Mouse (Mus musculus): Measurements from ENCODE around the gene Dzip1. TPM values are rescaled to one million over a fixed set of nuclear protein-coding genes. Genes with fewer than 3 reads are reported as not detected.
A peak's percentile ranks its signal among the peaks of the same experiment; 100 is the strongest.

The Dzip1 gene
- polyA plus RNA-seq, 1 experiment, result 4.7 TPM

DNA sequence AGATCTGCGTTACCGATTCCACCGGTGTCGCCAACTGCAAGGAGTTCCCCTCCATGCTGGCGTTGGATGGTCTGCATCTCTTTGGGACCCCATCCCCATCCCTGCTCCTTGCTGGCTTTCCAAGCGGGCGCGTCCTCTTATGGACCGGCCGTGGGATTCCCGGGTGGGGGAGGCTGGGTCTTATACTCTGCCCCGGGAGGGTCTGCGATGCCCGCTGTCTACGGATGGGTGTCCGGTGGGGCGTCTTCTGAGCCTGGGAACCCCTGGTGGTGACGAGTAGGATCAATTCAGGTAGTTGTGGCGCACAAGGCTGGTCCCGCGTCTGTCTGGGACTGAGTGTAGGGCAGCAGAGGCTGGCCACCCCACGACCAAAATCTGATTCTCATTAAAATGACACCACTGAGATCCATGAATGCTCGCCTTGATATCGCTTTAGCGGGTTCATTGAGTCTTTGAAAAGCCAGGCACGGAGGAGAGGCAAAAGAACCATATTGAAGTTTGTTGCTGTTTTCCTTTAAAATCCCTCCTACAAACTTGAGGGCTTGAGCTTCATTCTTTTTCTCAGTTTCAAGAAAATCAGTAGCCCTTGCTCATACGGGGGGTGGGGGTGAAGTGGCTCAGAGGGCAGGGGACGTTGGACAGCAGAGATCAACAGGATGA, 70.0 kb downstream of the Dzip1 start:
- H3K36me3 ChIP-seq (ENCODE audit: control insufficient read depth, insufficient read depth), result no peaks in the 10 kb centered on the region
- no peaks in the 10 kb centered on the region for H3K79me2 ChIP-seq (ENCODE audit: control insufficient read depth, insufficient read depth)
- H3K27me3 ChIP-seq (ENCODE audit: control insufficient read depth, insufficient read depth, insufficient read length), result peaks cover 50% of the 10 kb centered on the region
- TF ChIP-seq CEBPB (IDR thresholded peaks at IDR 0.05; ENCODE audit: low read depth) (no peak), MYOD1 (IDR thresholded peaks at IDR 0.05; ENCODE audit: control insufficient read depth, insufficient read length, low read depth) (no peak), MAX (IDR thresholded peaks at IDR 0.05) (no peak), MYOG (IDR thresholded peaks at IDR 0.05; ENCODE audit: control insufficient read depth, extremely low read depth, insufficient read length) (no peak), FOSL1 (IDR thresholded peaks at IDR 0.05; ENCODE audit: insufficient read depth, low read length, poor library complexity, severe bottlenecking) (no peak), USF1 (IDR thresholded peaks at IDR 0.05; ENCODE audit: low read depth) (no peak), CTCF (IDR thresholded peaks at IDR 0.05; ENCODE audit: control insufficient read depth, insufficient read depth, insufficient read length) (no peak)
- H3ac ChIP-seq (ENCODE audit: control insufficient read depth, insufficient read length, low read depth), result no peak overlapping the region
- no peak overlapping the region for H3K4me3 ChIP-seq (ENCODE audit: insufficient read depth, poor library complexity, severe bottlenecking)
- no peaks in the 10 kb centered on the region for H3K79me3 ChIP-seq (ENCODE audit: low read depth)

DNA sequence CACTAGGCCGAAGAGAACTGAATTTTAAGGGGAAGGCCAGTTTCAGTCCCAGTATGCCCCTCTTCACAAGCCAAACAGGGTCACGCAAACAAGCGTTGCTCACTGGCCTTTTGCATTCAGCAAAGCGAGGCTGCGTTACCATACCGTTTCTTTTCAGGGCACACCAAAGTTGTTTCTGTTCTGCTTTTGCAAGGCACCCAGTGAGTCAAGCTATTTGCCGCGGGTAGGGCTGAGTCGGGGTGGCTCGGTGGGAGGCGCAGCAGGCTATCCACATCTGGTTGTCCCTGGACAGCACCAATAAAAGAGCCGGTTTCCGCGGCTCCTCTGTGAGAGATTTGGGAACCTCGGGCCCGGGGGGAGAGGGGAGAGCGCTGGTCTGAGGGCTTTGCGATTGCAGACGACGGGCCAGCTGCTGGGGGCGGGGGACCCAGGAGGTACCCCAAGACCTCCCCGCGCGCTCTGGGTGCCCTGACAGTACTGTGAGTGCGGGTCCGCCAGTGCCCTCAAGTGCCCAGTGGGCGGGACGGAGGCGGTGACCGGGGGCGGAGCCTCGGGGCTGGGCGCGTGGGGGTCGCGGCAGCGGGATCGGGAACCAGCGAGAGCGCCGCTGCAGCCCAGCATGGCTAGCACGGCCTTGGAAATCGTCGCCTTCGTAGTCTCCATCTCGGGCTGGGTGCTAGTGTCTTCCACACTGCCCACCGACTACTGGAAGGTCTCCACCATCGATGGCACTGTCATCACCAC, 70.7 kb downstream of the Dzip1 start:
- peaks cover 43% of the 10 kb centered on the region for H3K27me3 ChIP-seq (ENCODE audit: control insufficient read depth, insufficient read depth, insufficient read length)
- no peak overlapping the region for H3K4me3 ChIP-seq (ENCODE audit: insufficient read depth, poor library complexity, severe bottlenecking)
- TF ChIP-seq CEBPB (IDR thresholded peaks at IDR 0.05; ENCODE audit: low read depth) (no peak), FOSL1 (IDR thresholded peaks at IDR 0.05; ENCODE audit: insufficient read depth, low read length, poor library complexity, severe bottlenecking) (no peak), MYOD1 (IDR thresholded peaks at IDR 0.05; ENCODE audit: control insufficient read depth, insufficient read length, low read depth) (no peak), CTCF (IDR thresholded peaks at IDR 0.05; ENCODE audit: control insufficient read depth, insufficient read depth, insufficient read length) (no peak), MYOG (IDR thresholded peaks at IDR 0.05; ENCODE audit: control insufficient read depth, extremely low read depth, insufficient read length) (no peak), MAX (IDR thresholded peaks at IDR 0.05) (no peak), USF1 (IDR thresholded peaks at IDR 0.05; ENCODE audit: low read depth) (no peak)
- no peak overlapping the region for H3ac ChIP-seq (ENCODE audit: control insufficient read depth, insufficient read length, low read depth)
- H3K36me3 ChIP-seq (ENCODE audit: control insufficient read depth, insufficient read depth), result no peaks in the 10 kb centered on the region
- no peaks in the 10 kb centered on the region for H3K79me2 ChIP-seq (ENCODE audit: control insufficient read depth, insufficient read depth)
- H3K79me3 ChIP-seq (ENCODE audit: low read depth), result no peaks in the 10 kb centered on the region

DNA sequence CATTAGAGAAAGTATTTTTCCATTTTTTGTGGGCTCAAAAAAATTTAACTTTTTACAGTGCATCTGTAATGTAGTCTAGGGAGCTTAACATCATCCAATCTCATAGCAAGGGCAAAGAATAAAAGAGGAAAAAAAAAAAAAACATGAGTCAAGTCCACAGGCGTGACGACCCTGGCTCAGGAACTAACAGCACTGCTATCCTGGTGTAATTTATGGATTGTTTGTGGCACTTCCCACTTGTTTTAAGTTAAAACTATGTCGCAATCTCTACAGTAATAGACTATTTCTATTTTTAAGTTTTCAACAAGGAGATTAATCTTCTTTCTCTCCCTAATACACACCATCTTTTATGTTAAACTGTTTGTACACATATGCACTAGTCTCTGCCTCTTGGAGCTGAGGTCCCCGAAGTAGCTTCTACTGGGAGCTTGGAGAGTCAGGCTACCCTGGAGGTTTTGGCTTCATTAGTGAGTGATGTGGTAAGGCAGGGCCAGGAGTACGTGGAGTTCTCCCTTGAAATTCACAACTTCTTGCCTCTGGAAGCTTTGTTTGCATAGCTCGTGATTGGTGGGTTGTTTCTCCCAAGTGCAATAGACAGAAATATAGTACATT, 73.7 kb downstream of the Dzip1 start:
- TF ChIP-seq CEBPB (IDR thresholded peaks at IDR 0.05; ENCODE audit: low read depth) (peak; percentile 9), MYOD1 (IDR thresholded peaks at IDR 0.05; ENCODE audit: control insufficient read depth, insufficient read length, low read depth) (no peak), USF1 (IDR thresholded peaks at IDR 0.05; ENCODE audit: low read depth) (no peak), MYOG (IDR thresholded peaks at IDR 0.05; ENCODE audit: control insufficient read depth, extremely low read depth, insufficient read length) (no peak), FOSL1 (IDR thresholded peaks at IDR 0.05; ENCODE audit: insufficient read depth, low read length, poor library complexity, severe bottlenecking) (no peak), CTCF (IDR thresholded peaks at IDR 0.05; ENCODE audit: control insufficient read depth, insufficient read depth, insufficient read length) (no peak)
- Histone ChIP-seq H3K36me3 (ENCODE audit: control insufficient read depth, insufficient read depth) (no peaks in the 10 kb centered on the region), H3K79me3 (ENCODE audit: low read depth) (no peaks in the 10 kb centered on the region), H3K79me2 (ENCODE audit: control insufficient read depth, insufficient read depth) (no peaks in the 10 kb centered on the region), H3ac (ENCODE audit: control insufficient read depth, insufficient read length, low read depth) (no peak overlapping the region), H3K27me3 (ENCODE audit: control insufficient read depth, insufficient read depth, insufficient read length) (peaks cover 35% of the 10 kb centered on the region), H3K4me3 (ENCODE audit: insufficient read depth, poor library complexity, severe bottlenecking) (no peak overlapping the region)

DNA sequence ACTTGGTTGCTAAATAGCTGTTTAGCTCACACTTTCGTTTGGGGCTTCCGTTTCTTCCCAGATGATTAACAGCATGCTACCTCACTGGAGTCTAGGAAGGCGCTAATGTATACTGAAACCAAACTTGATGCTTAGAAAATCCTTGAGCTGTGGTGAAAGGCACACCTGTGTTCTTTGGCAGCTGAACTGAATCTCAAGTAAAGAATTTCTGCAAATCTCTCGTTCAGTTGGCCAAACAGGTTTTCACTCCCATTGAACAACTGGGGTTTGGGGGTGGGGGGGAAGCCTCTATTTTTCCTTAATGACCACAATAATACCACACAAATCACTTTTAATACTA, 74.6 kb downstream of the Dzip1 start:
- TF ChIP-seq CTCF (IDR thresholded peaks at IDR 0.05; ENCODE audit: control insufficient read depth, insufficient read depth, insufficient read length) (no peak), MYOD1 (IDR thresholded peaks at IDR 0.05; ENCODE audit: control insufficient read depth, insufficient read length, low read depth) (no peak), MAX (IDR thresholded peaks at IDR 0.05) (no peak), CEBPB (IDR thresholded peaks at IDR 0.05; ENCODE audit: low read depth) (no peak), MYOG (IDR thresholded peaks at IDR 0.05; ENCODE audit: control insufficient read depth, extremely low read depth, insufficient read length) (no peak), FOSL1 (IDR thresholded peaks at IDR 0.05; ENCODE audit: insufficient read depth, low read length, poor library complexity, severe bottlenecking) (no peak), USF1 (IDR thresholded peaks at IDR 0.05; ENCODE audit: low read depth) (no peak)
- no peaks in the 10 kb centered on the region for H3K79me2 ChIP-seq (ENCODE audit: control insufficient read depth, insufficient read depth)

DNA sequence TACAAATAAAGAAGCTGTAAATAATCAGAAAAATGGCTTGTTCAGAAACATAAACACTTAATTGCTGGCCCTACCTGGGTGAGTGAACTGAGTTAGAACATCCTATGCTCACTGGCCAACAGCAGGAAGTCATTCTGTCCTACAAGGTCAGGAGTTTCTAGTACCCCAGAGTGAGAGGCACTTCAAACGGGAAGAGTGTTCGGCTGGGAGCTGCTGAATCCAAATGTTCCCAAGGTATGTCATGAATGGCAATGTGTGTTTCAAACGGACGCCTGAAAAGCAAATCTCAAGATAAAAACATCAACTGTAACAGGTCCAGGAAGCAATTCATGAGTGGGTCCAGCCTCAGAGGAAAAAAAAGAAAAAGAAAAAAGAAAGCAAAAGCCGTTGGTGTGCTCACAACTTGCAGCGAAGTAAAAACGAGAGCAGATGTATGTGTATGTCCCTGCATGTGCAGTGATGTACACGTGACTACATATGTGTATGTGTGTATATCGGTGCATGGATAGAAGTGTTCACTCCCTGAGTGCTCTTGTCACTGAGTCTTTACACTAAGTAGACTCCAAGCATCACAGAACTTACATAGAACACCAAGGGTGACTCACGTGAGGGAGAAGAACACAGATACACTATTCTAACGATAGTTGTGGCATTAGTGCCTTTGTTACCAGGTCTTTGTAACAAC, 75.1 kb downstream of the Dzip1 start:
- TF ChIP-seq CEBPB (IDR thresholded peaks at IDR 0.05; ENCODE audit: low read depth) (no peak), MAX (IDR thresholded peaks at IDR 0.05) (no peak), FOSL1 (IDR thresholded peaks at IDR 0.05; ENCODE audit: insufficient read depth, low read length, poor library complexity, severe bottlenecking) (no peak), MYOD1 (IDR thresholded peaks at IDR 0.05; ENCODE audit: control insufficient read depth, insufficient read length, low read depth) (no peak), CTCF (IDR thresholded peaks at IDR 0.05; ENCODE audit: control insufficient read depth, insufficient read depth, insufficient read length) (no peak), MYOG (IDR thresholded peaks at IDR 0.05; ENCODE audit: control insufficient read depth, extremely low read depth, insufficient read length) (no peak), USF1 (IDR thresholded peaks at IDR 0.05; ENCODE audit: low read depth) (no peak)
- no peaks in the 10 kb centered on the region for H3K79me2 ChIP-seq (ENCODE audit: control insufficient read depth, insufficient read depth)
- H3K27me3 ChIP-seq (ENCODE audit: control insufficient read depth, insufficient read depth, insufficient read length), result peaks cover 35% of the 10 kb centered on the region
- no peaks in the 10 kb centered on the region for H3K36me3 ChIP-seq (ENCODE audit: control insufficient read depth, insufficient read depth)
- no peak overlapping the region for H3K4me3 ChIP-seq (ENCODE audit: insufficient read depth, poor library complexity, severe bottlenecking)
- H3K79me3 ChIP-seq (ENCODE audit: low read depth), result no peaks in the 10 kb centered on the region
- no peak overlapping the region for H3ac ChIP-seq (ENCODE audit: control insufficient read depth, insufficient read length, low read depth)

More for the DNA sequence above, 74.6 kb downstream of the Dzip1 start:
- Histone ChIP-seq H3ac (ENCODE audit: control insufficient read depth, insufficient read length, low read depth) (no peak overlapping the region), H3K36me3 (ENCODE audit: control insufficient read depth, insufficient read depth) (no peaks in the 10 kb centered on the region), H3K79me3 (ENCODE audit: low read depth) (no peaks in the 10 kb centered on the region), H3K4me3 (ENCODE audit: insufficient read depth, poor library complexity, severe bottlenecking) (no peak overlapping the region), H3K27me3 (ENCODE audit: control insufficient read depth, insufficient read depth, insufficient read length) (peaks cover 39% of the 10 kb centered on the region)
